Mouse (Mus musculus) forebrain, postnatal 0 days (tissue): ENCODE measurements around the gene Elob. TPM values are rescaled to one million over a fixed set of nuclear protein-coding genes. Genes with fewer than 3 reads are reported as not detected.

ENCODE experiments used
- ATAC-seq: fragments of 200-750 bp; cut with Nextera tagmentation; 2 replicates; pipeline ENCODE4 v1.8.0; 2017; ENCODE audit warnings: mild to moderate bottlenecking, moderate library complexity
- DNase-seq: peaks from one replicate; pipeline ENCODE4 v3.0.0-alpha.2; 2015
- H3K27ac ChIP-seq: fragments of 300-500 bp; sonication (generic); 2 replicates; pipeline ENCODE4 v1.5.1; 2014; ENCODE audit warnings: low read depth, mild to moderate bottlenecking, antibody characterized with exemption, low read length, moderate library complexity, mixed read lengths
- H3K27me3 ChIP-seq: fragments of 300-500 bp; sonication (generic); 2 replicates; pipeline ENCODE4 v1.6.1; 2014; ENCODE audit warnings: mild to moderate bottlenecking, low read length, mixed read lengths; ENCODE audit not compliant: insufficient read depth
- H3K36me3 ChIP-seq: fragments of 300-500 bp; sonication (generic); 2 replicates; pipeline ENCODE4 v1.6.1; 2014; ENCODE audit warnings: mild to moderate bottlenecking, moderate library complexity; ENCODE audit not compliant: insufficient read depth
- H3K4me1 ChIP-seq: fragments of 300-500 bp; sonication (generic); 2 replicates; pipeline ENCODE4 v1.6.1; 2014; ENCODE audit warnings: antibody characterized with exemption; ENCODE audit not compliant: insufficient read depth
- H3K4me2 ChIP-seq: fragments of 300-500 bp; sonication (generic); 2 replicates; pipeline ENCODE4 v1.6.1; 2014; ENCODE audit warnings: low read depth, mild to moderate bottlenecking, moderate library complexity
- H3K4me3 ChIP-seq: fragments of 300-500 bp; sonication (generic); 2 replicates; pipeline ENCODE4 v1.5.1; 2014; ENCODE audit warnings: low read depth, low read length, mixed read lengths
- H3K9ac ChIP-seq: fragments of 300-500 bp; sonication (generic); 2 replicates; pipeline ENCODE4 v1.6.1; 2014; ENCODE audit warnings: mild to moderate bottlenecking
- H3K9me3 ChIP-seq: fragments of 300-500 bp; sonication (generic); 2 replicates; pipeline ENCODE4 v1.6.1; 2016; ENCODE audit warnings: low read length
- CTCF ChIP-seq: sonication (generic); IDR thresholded peaks from 2 replicates; pipeline ENCODE4 v1.5.1; 2016; ENCODE audit warnings: antibody characterized with exemption, control low read depth, low read depth
- WGBS: fragments of 180-500 bp; shearing (Covaris S2); extraction: QIAGEN DNeasy Blood & Tissue Kit; methylation state at CpG from one replicate; pipeline ENCODE4 v1.1.7; 2014; 5-methylcytosine and 5-hydroxymethylcytosine counted together
- microRNA-seq, 2 experiments: library from miRNA; unstranded; fragments of <30 nt; microRNA quantifications; one replicate each; pipeline ENCODE4; 2016
- polyA plus RNA-seq: library from polyadenylated mRNA; unstranded; fragments of >200 nt; fragmentation: Nextera tagmentation; extraction: Ambion mirVana; gene quantifications from 2 replicates; pipeline ENCODE4 v1.2.1, GENCODE M21; 2015
- total RNA-seq: library from RNA; depleted of rRNA; stranded (reverse); fragments of >200 nt; gene quantifications from 2 replicates; pipeline ENCODE4 v1.2.3, GENCODE M21; 2014; rRNA removed

Elob gene
- total and polyA plus RNA-seq, 2 experiments from 2014 or later: 1,394 to 1,488 TPM

GRCm38 (mm10) chr17:23783352-23783751 is 45.6 kb downstream of the Elob start:
- Histone ChIP-seq H3K27me3 (no peaks in the 10 kb centered on the region), H3K4me3 (no peak overlapping the region), H3K9ac (no peak overlapping the region), H3K4me2 (no peak overlapping the region), H3K36me3 (no peaks in the 10 kb centered on the region; the same call in 1 of the 2 replicates), H3K4me1 (peaks cover 6% of the 10 kb centered on the region; the same call in 1 of the 2 replicates), H3K9me3 (no peaks in the 10 kb centered on the region), H3K27ac (no peak overlapping the region)
- DNase-seq (no peak), ATAC-seq (no peak)
- TF ChIP-seq CTCF: no peak

GRCm38 (mm10) chr17:23778447-23778846 is 50.5 kb downstream of the Elob start:
- DNase-seq (no peak), ATAC-seq (no peak)
- Histone ChIP-seq H3K4me2 (no peak overlapping the region), H3K9me3 (no peaks in the 10 kb centered on the region), H3K27ac (no peak overlapping the region), H3K4me1 (no peaks in the 10 kb centered on the region), H3K27me3 (no peaks in the 10 kb centered on the region), H3K9ac (no peak overlapping the region), H3K36me3 (no peaks in the 10 kb centered on the region; the same call in 1 of the 2 replicates), H3K4me3 (no peak overlapping the region)
- no peak for TF ChIP-seq CTCF
- 62% methylated on average over 2 of the region's 2 CpGs for WGBS

- Histone ChIP-seq H3K4me1 (no peaks in the 10 kb centered on the region), H3K36me3 (no peaks in the 10 kb centered on the region; the same call in 1 of the 2 replicates), H3K9ac (no peak overlapping the region), H3K4me3 (no peak overlapping the region), H3K4me2 (no peak overlapping the region), H3K27me3 (no peaks in the 10 kb centered on the region), H3K27ac (no peak overlapping the region), H3K9me3 (no peaks in the 10 kb centered on the region)
- DNase-seq (no peak), ATAC-seq (no peak)
- WGBS: 86% methylated on average over 2 of the region's 2 CpGs
- no peak for TF ChIP-seq CTCF
Observed at GRCm38 (mm10) chr17:23777141-23777540, 51.8 kb downstream of the Elob start.

- Histone ChIP-seq H3K9me3 (no peaks in the 10 kb centered on the region), H3K4me1 (no peaks in the 10 kb centered on the region), H3K27me3 (no peaks in the 10 kb centered on the region), H3K4me2 (no peak overlapping the region), H3K27ac (no peak overlapping the region), H3K9ac (no peak overlapping the region), H3K4me3 (no peak overlapping the region), H3K36me3 (no peaks in the 10 kb centered on the region; the same call in 1 of the 2 replicates)
- no peak for TF ChIP-seq CTCF
- 76% methylated on average over 10 of the region's 10 CpGs for WGBS
- no peak for DNase-seq
- ATAC-seq: no peak
Observed at GRCm38 (mm10) chr17:23776216-23776615, 52.7 kb downstream of the Elob start.

Small RNA genes within 50 kb of the gene (microRNA-seq; reads per million reads assigned to microRNA genes)
- gene Mir5125: 0.39 to 0.85 reads per million in 2 experiments

Other genes with a start within 250 kb of the Elob start
- 43.0 and 47.0 TPM in 2 replicates for gene Zfp13, start 229.6 kb downstream of the Elob start, total RNA-seq
- gene Zfp13, start 229.6 kb downstream of the Elob start, polyA plus RNA-seq: 21.5 and 23.6 TPM in 2 replicates
- not detected in 2 replicates for gene Zscan10, start 228.3 kb downstream of the Elob start, total RNA-seq
- gene Zscan10, start 228.3 kb downstream of the Elob start, polyA plus RNA-seq: 0.18 and 0.21 TPM in 2 replicates
- gene Mmp25, start 183.9 kb downstream of the Elob start, total RNA-seq: 0.31 and 0.48 TPM in 2 replicates
- gene Mmp25, start 183.9 kb downstream of the Elob start, polyA plus RNA-seq: 0.91 and 1.1 TPM in 2 replicates
- gene Bicdl2, start 168.6 kb downstream of the Elob start, total RNA-seq: 0.14 TPM in 1 of 2 replicates, not detected in the other
- 0.12 TPM in 1 of 2 replicates, not detected in the other for gene Bicdl2, start 168.6 kb downstream of the Elob start, polyA plus RNA-seq
- gene Hcfc1r1, start 155.5 kb downstream of the Elob start, total RNA-seq: 82.3 and 84.6 TPM in 2 replicates
- gene Hcfc1r1, start 155.5 kb downstream of the Elob start, polyA plus RNA-seq: 198 and 215 TPM in 2 replicates
- 14.7 and 18.2 TPM in 2 replicates for gene Thoc6, start 155.3 kb downstream of the Elob start, total RNA-seq
- gene Thoc6, start 155.3 kb downstream of the Elob start, polyA plus RNA-seq: 18.0 and 21.1 TPM in 2 replicates
- gene Tnfrsf12a, start 151.7 kb downstream of the Elob start, total RNA-seq: 1.4 and 3.9 TPM in 2 replicates
- gene Tnfrsf12a, start 151.7 kb downstream of the Elob start, polyA plus RNA-seq: 2.0 and 3.6 TPM in 2 replicates
- 0.31 and 1.8 TPM in 2 replicates for gene Cldn6, start 149.9 kb downstream of the Elob start, total RNA-seq
- 0.39 and 0.76 TPM in 2 replicates for gene Cldn6, start 149.9 kb downstream of the Elob start, polyA plus RNA-seq
- gene Cldn9, start 145.1 kb downstream of the Elob start, total RNA-seq: 0.54 TPM in 1 of 2 replicates, not detected in the other
- gene Cldn9, start 145.1 kb downstream of the Elob start, polyA plus RNA-seq: 0.25 and 0.62 TPM in 2 replicates
- not detected in 2 replicates for gene 1520401A03Rik, start 106.4 kb downstream of the Elob start, total RNA-seq
- not detected in 2 replicates for gene 1520401A03Rik, start 106.4 kb downstream of the Elob start, polyA plus RNA-seq
- gene Pkmyt1, start 102.8 kb downstream of the Elob start, total RNA-seq: 9.1 and 16.3 TPM in 2 replicates
- gene Pkmyt1, start 102.8 kb downstream of the Elob start, polyA plus RNA-seq: 14.1 and 14.5 TPM in 2 replicates
- 51.9 and 54.9 TPM in 2 replicates for gene Paqr4, start 88.3 kb downstream of the Elob start, total RNA-seq
- 48.8 and 56.9 TPM in 2 replicates for gene Paqr4, start 88.3 kb downstream of the Elob start, polyA plus RNA-seq
- gene Kremen2, start 83.3 kb downstream of the Elob start, total RNA-seq: 0.38 and 0.90 TPM in 2 replicates
- gene Kremen2, start 83.3 kb downstream of the Elob start, polyA plus RNA-seq: 0.23 and 0.82 TPM in 2 replicates
- gene Flywch1, start 57.5 kb downstream of the Elob start, total RNA-seq: 167 and 189 TPM in 2 replicates
- gene Flywch1, start 57.5 kb downstream of the Elob start, polyA plus RNA-seq: 117 and 135 TPM in 2 replicates
- 55.0 and 69.2 TPM in 2 replicates for gene Flywch2, start 43.1 kb downstream of the Elob start, total RNA-seq
- gene Flywch2, start 43.1 kb downstream of the Elob start, polyA plus RNA-seq: 77.4 and 79.2 TPM in 2 replicates
- gene Srrm2, start 38.6 kb downstream of the Elob start, total RNA-seq: 106 and 147 TPM in 2 replicates
- 218 and 384 TPM in 2 replicates for gene Srrm2, start 38.6 kb downstream of the Elob start, polyA plus RNA-seq
- not detected in 2 replicates for gene Prss33, start 6.9 kb upstream of the Elob start, total RNA-seq
- not detected in 2 replicates for gene Prss33, start 6.9 kb upstream of the Elob start, polyA plus RNA-seq
- gene Prss32, start 14.7 kb upstream of the Elob start, total RNA-seq: 0.57 TPM in 1 of 2 replicates, not detected in the other
- gene Prss32, start 14.7 kb upstream of the Elob start, polyA plus RNA-seq: 0.20 and 0.30 TPM in 2 replicates
- gene Prss41, start 15.0 kb upstream of the Elob start, total RNA-seq: 0.31 and 1.0 TPM in 2 replicates
- gene Prss41, start 15.0 kb upstream of the Elob start, polyA plus RNA-seq: 1.0 and 1.3 TPM in 2 replicates
- gene Prss21, start 38.9 kb upstream of the Elob start, total RNA-seq: not detected in 2 replicates
- gene Prss21, start 38.9 kb upstream of the Elob start, polyA plus RNA-seq: not detected in 2 replicates
- not detected in 2 replicates for gene Dcpp1, start 51.7 kb upstream of the Elob start, total RNA-seq
- not detected in 2 replicates for gene Dcpp1, start 51.7 kb upstream of the Elob start, polyA plus RNA-seq
- gene Dcpp2, start 51.7 kb upstream of the Elob start, total RNA-seq: not detected in 2 replicates
- not detected in 2 replicates for gene Dcpp2, start 51.7 kb upstream of the Elob start, polyA plus RNA-seq
- not detected in 2 replicates for gene Dcpp3, start 88.3 kb upstream of the Elob start, total RNA-seq
- gene Dcpp3, start 88.3 kb upstream of the Elob start, polyA plus RNA-seq: not detected in 2 replicates
- not detected in 2 replicates for gene Sbp, start 112.5 kb upstream of the Elob start, total RNA-seq
- gene Sbp, start 112.5 kb upstream of the Elob start, polyA plus RNA-seq: not detected in 2 replicates
- not detected in 2 replicates for gene Sbpl, start 126.1 kb upstream of the Elob start, total RNA-seq
- gene Sbpl, start 126.1 kb upstream of the Elob start, polyA plus RNA-seq: not detected in 2 replicates
- gene Prss30, start 151.4 kb upstream of the Elob start, total RNA-seq: 0.19 TPM in 1 of 2 replicates, not detected in the other
- gene Prss30, start 151.4 kb upstream of the Elob start, polyA plus RNA-seq: 0.13 and 0.53 TPM in 2 replicates
- gene Prss22, start 169.0 kb upstream of the Elob start, total RNA-seq: not detected in 2 replicates
- gene Prss22, start 169.0 kb upstream of the Elob start, polyA plus RNA-seq: 0.10 TPM in 1 of 2 replicates, not detected in the other
- gene Prss27, start 209.0 kb upstream of the Elob start, total RNA-seq: not detected in 2 replicates
- gene Prss27, start 209.0 kb upstream of the Elob start, polyA plus RNA-seq: not detected in 2 replicates
- 83.4 and 97.6 TPM in 2 replicates for gene Kctd5, start 244.3 kb upstream of the Elob start, total RNA-seq
- gene Kctd5, start 244.3 kb upstream of the Elob start, polyA plus RNA-seq: 82.2 and 87.2 TPM in 2 replicates